Mouse (Mus musculus) retina, adult 2 months (tissue): ENCODE data around the gene Usp6nl.

Experiments
- DNase-seq: peaks from one replicate; pipeline ENCODE4 v3.0.0-alpha.2; 2012; ENCODE audit warnings: low read depth, low spot score

The Usp6nl gene

DNA sequence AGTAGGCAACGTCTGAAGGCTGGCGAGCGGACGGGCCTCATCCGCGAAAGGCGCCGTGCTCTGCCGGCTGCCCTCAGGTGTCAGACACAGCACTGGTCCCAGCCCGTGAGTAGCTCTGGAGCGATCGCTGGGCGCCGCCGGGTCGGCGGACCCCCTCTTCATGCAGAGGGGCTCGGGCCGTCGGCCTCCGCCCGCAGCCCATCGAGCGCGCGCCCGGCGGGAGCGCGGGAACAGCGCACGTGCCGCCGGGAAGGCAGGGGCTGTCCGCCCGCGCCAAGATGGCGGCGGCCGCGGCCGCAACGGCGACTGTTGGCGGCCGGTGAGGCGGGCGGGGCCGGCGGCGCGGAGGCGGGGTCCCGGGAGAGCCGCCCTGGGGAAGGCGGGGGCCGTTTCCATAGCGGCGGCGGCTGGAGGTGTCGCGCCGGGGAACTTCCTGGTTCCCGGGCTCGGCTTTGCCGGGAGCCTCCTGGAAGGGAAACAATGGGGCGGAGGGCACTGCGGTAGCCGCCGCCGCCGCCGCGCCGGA lies at the start of gene Usp6nl:
TSS of gene Usp6nl (plus strand) at position 292 of the 526 bp plus-strand sequence.
- peak; percentile 69 for DNase-seq

DNA sequence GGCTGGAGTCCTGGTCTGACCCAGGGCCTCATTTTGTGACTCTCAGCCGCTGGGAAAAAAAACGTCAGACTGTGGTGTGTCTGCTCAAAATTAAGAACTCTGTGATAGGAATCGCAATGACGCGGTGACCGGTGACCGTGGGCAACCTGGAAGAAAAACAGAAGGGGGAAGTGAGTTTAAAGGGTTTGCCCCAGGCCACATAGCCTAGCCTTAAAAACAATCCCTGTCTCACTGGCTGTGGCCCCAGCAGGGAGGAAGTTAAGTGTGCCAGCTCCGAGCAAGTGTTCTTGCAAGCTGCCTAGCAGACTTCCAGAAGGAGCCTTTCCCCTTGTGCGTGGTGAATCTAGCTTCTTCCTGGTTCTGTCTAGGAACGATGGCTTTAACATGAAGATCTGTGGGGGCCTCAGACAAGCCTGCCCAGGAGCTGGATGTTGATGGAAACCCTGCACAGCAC lies 49.0 kb upstream of the Usp6nl start:
- no peak for DNase-seq

DNA sequence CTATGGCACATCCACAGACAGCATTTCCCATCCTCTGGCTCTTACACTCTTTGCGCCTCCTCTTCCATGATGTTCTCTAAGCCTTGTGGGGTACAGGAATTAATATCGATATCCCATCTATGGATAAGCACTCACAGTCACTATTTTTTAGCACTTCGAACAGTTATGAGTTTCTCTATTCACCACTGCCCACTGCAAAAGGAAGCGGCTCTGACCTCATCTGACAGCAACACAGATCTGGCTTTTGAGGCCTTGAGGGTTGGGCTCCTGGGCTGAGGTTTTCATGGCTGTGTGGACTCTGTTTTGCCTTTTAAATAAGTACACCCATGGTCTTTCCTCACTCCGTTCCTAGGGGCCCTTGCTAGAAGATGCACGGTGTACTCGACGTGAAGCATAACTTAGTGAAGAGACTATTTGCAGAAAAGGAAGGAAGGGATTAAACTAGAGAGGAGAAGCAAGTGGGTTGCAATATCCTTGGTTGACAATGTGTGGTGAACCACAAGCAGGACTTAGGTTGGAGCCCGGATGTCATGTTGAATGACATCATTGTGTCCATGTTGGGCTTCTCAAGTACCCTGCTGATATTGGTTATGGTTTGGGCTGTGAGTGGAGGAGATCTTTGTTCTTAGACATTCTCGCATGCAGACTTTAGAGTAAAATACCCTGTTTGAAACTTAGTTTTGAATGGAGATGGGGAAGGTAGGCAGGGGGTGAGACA lies 43.5 kb upstream of the Usp6nl start:
- no peak for DNase-seq

DNA sequence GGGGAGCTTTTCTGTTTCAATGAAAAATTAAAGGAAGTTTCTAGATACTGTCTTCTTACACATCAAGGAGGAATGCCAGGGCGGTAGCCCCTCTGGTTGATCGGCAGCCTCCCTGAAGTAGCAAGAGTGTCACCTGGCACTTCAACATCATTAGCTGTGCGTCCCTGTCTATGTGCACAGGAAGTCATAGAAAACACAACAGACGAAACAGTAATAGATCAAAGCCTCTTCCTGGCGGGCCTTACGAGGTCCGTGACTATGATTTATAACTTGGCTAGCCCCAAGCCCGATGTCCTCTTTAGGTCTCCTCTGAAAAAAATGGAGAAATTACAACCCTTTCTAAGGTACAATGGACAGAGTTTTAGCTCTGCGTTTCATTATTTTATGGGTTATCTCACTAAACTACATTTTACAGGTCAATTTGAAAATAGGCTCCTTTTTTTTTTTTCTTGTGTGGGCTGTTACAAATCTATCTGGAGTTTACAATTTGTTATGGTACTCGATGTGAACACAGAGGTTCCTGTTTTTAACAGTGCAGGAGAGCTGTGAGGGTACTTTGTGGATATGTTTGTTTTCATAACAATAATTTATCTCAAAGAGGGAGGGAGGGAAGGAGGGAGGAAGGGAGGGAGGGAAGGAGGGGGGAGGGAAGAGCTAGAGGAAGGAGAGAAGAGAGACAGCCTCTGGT lies 42.7 kb upstream of the Usp6nl start:
- no peak for DNase-seq

DNA sequence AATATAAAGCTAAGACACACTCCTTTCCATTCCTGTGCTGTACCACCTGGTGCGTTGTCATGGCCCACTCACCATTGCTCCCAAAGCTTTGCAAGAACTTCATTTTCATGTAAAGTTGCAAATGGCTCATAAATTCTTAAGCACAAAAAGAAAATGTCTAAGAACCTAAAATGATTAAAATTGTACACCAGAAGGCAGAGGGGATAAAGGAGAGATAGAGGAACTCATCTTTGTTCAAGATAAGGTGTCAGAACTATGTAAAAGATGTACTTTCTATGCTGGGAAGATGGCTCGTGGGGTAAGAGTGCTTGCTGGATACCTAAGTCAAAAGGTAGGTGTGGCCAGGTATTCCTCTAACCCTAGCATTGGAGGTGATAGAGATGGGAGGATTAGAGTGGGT lies 38.9 kb upstream of the Usp6nl start:
- no peak for DNase-seq

GRCm38 (mm10) chr2:6284784-6285183 lies 37.7 kb upstream of the Usp6nl start:
- DNase-seq, result no peak

GRCm38 (mm10) chr2:6285794-6286193 lies 36.7 kb upstream of the Usp6nl start:
- DNase-seq, result no peak

- no peak for DNase-seq
Measured at GRCm38 (mm10) chr2:6293825-6294444, 28.5 kb upstream of the Usp6nl start.

DNA sequence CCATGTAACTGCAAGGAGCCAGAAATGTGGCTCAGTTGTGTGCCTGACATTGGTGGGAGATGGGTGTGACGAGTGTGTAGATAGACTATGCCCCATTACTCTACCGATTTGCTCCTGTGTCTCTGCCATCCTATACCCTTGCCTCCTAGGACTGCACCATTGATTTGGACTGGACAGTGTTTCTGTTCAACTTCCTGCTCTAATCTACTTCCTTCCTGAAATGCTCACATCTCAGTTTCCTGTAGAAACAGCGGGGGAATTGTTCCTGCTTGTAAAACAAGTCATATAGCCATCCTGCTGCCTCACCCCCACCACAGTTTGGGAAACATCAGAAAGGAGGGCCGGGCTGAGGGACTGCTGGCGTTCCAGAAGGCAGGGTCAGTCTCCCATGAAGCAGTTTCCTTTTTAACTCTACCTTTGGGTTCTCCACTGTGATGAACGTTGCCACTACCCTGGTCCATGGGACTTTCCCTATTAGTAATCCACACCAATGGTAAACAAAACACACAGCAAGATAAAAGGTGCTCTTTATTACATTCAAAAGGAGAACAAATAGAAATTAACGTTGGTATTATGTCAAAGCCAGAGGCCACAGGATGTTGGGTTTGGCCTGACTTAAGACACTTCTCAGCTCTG lies 27.4 kb upstream of the Usp6nl start:
- no peak for DNase-seq

DNA sequence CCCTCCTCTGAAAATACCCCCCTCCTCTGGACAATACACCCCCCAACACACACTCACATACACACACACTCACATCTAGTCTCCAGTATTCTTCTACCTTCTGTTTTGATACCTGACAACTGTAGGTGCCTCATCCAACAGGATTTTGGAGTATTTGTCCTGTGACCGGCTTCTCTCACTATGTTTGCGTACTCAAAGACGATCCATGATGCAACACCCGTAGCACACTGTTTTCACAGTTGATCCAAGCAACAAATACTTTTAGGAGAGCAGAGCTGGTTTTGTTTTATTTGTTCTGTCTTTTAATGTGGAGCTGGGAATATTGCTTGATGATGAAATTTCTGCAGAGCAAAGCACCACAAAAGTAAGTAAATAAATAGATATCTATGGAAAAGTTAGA lies 17.7 kb upstream of the Usp6nl start:
- DNase-seq, result no peak

DNA sequence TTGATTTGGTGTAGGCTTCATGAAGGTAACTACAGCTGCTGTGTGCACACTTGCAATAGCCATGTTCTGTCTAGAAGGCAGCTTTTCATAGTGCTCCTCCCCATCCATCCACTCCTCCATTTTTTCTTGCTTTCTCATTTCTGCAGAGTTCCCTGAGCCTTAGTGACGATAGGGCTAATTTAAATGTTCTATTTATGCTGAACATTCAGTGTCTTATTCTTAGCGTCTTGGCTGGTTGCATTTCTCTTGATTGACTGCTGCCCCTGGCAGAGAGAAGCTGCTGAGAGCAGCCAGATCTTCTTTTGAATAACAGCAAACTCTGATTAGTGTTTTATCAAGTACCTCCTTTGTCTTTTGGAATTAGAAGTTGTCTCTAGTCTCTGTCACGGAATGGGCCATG lies 15.6 kb upstream of the Usp6nl start:
- DNase-seq, result no peak

GRCm38 (mm10) chr2:6309373-6309821 lies 13.1 kb upstream of the Usp6nl start:
- DNase-seq, result no peak

GRCm38 (mm10) chr2:6312764-6313163 lies 9.7 kb upstream of the Usp6nl start:
- DNase-seq, result no peak

GRCm38 (mm10) chr2:6313733-6314132 lies 8.7 kb upstream of the Usp6nl start:
- DNase-seq, result no peak

DNA sequence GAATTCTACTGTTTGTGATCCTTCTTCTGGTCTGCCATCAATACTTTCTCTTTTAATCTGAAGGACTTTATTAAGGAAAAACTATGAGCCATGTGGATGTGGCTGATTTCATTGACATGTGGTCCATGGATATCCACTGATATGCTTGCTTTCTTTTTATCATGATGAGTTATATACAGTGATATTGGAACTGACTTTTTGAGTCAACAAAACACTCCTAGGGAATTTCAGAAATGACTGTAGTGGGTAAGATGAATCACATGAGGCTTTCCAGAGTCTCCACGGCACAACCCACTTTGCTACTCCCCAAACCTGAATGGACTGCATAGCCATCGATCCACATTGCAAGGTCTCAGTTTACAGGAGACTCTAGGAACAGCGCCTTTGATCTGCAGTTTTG lies 2.3 kb upstream of the Usp6nl start:
- no peak for DNase-seq

DNA sequence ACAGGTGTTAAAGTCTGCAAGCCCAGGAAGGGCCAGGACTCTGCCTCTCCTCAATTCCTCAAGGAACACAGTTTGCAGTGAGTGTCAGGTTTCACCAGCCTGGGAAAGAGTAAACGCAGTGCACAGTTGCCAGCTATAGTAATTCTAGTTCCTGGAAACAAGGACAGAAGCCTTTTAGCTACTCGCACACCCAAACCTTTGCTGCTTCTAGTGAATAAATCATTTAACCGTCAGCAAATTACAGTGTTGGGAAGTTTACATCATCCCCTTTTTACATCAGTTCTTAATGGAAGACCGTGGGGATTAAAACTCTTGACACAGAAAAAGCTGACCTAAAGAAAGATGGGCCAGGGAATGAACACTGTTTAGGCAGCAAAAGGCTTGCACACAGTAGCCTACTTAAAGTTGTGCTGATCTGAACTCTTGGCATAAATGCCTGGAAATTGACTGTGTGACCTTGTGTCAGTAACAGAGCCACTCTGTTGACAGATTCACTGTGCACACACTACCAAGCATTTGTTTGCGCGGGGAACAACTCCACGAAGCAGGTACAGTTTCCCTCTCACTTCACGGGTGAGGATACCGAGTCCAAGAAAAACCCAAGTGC lies 595 bp upstream of the Usp6nl start:
- no peak for DNase-seq

- no peak for DNase-seq
Measured at GRCm38 (mm10) chr2:6322938-6323521, 563 bp downstream of the Usp6nl start.

DNA sequence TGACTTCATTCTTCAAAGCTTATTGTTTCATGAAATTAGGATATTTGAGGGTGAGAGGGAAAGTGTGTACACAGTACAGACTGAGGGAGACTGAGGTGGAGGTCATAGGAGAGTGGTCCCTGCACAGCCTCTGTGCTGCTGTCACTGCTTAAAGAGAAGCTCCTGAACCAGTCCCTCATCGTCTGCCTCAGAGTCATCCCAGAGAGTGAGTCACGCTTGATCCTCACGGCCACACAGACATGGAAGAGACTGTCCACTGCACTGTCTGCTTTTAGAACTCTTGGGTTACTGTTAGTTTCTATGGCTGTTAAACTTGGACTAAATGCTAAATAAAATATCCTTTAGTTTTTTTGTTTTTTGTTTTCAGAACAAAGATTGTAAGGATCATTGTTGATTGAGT lies 3.2 kb downstream of the Usp6nl start:
- no peak for DNase-seq

DNA sequence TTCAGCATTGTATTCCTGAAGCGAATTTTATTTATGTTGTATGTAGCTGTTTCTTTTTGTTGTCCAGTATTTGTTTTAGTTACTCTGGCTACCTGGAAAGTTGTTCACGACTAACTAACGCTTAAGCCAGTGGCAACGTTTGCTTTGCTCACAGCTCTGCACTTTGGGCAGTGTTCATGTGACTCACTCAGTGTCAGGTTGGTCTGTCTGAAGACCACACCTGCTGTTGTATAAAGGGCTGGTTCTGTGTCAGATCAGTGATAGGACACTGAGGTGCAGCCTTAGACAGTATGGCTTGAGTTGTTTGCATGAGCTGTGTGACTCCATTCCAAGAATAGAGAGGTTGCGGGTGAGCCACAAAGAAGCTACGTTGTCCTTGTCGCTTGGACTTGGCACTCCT lies 6.5 kb downstream of the Usp6nl start:
- DNase-seq, result no peak

- no peak for DNase-seq
Measured at GRCm38 (mm10) chr2:6330756-6331155, 8.3 kb downstream of the Usp6nl start.
